Mouse (Mus musculus) cerebellum, adult (tissue): Measurements from ENCODE around the gene Cep85l.

Experiments
- ATAC-seq: cut with Nextera tagmentation; 2 replicates; pipeline ENCODE4 v1.9.2; 2017; ENCODE audit warnings: mild to moderate bottlenecking, moderate library complexity, mixed read lengths; ENCODE audit not compliant: insufficient number of reproducible peaks, low FRiP score, low TSS enrichment

Gene Cep85l

DNA sequence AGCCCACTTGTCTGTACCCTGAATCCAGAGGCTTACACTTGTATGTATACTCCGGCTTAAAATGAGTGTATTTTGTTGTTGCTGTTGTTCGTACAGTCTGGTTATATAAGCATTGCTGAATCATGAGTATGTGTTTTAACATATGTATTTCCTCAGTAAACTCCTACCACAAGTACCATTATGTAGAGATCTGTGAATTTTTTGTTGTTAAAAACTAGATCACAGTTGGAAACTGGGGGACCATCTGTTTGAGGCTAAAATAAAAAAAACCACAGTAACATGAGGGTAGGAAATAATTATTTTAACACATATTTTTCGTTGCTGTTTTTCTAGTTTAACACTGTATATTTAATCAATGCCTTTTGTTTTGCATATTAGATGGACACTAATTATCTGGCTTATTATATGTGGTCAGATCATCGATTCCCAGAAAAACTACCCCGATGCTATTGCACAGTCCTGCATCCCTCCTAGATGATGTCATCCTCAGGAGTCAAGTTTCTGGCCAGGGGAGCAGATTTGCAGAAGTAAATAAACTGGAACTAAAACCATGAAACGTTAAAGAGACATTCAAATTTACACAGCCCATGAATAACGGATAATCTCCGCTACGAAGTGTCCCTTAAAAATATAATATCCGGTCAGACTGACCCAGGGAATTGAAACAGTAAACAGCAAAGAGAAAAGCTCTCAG, 18.2 kb upstream of the Cep85l start:
- peak; percentile 53 for ATAC-seq

- no peak for ATAC-seq
Measured at GRCm38 (mm10) chr10:53394923-53395629, 15.3 kb upstream of the Cep85l start.

GRCm38 (mm10) chr10:53388227-53388920, 8.6 kb upstream of the Cep85l start:
- no peak for ATAC-seq

GRCm38 (mm10) chr10:53385438-53385837, 5.7 kb upstream of the Cep85l start:
- ATAC-seq = no peak

- no peak for ATAC-seq
Measured at GRCm38 (mm10) chr10:53384896-53385295, 5.1 kb upstream of the Cep85l start.

GRCm38 (mm10) chr10:53382696-53383365, 3.1 kb upstream of the Cep85l start:
- no peak for ATAC-seq

- peak; percentile 67 for ATAC-seq
Measured at GRCm38 (mm10) chr10:53378981-53379708, 602 bp downstream of the Cep85l start.

DNA sequence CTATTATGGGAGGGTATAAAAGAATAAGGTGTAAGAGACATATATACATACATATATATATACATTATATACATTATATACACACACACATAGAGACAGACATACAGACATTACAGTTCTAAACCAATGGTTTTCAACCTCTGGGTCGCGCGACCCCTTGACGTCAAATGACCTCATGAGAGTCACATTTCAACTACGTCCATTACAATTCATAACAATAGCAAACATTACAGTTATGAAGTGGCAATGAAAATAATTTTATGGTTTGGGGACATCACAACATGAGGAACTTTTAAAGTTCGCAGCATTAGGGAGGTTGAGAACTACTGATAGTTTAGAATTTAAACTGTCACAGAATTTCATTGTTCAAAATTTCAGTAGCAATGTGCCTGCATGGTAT, 1.5 kb downstream of the Cep85l start:
- ATAC-seq = no peak

DNA sequence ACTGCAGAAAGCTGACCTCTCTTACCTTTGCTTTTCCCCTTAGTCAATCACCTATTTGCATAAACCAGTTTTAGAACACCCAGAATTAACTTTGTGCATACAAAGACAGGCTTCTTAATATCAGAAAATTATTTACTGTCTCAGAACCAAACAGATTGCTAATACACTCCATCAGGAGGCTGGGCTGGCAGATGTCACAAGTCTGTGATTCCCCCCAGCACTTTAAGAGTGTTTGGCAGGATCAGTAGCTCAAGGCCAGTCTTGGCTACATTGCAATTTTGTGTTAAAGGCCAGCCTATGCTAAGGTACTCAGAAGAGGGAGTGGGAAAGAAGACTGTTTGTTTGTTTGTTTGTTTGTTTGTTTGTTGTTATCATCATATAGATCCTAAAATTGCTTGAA, 2.7 kb downstream of the Cep85l start:
- no peak for ATAC-seq

GRCm38 (mm10) chr10:53373885-53374578, 5.7 kb downstream of the Cep85l start:
- no peak for ATAC-seq

- no peak for ATAC-seq
Measured at GRCm38 (mm10) chr10:53367265-53367664, 12.5 kb downstream of the Cep85l start.

DNA sequence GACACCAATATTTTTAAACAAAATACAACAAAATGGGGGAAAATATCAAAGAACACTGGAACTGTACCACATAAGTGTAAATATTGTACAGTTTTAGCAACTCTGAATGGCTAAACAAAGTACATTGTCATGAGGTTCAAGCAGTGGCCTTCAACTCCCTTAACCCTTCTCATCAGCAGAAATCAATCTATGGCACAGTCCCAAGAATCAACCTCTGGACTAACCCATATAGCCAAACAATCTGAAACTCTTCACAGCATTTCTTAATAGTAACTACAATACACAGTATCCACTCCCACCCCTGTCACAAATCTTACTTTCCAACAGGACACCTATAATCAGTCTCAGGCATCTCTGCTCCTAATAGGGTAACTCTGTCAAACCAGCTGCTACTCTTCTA, 15.4 kb downstream of the Cep85l start:
- no peak for ATAC-seq

- no peak for ATAC-seq
Measured at GRCm38 (mm10) chr10:53359016-53359415, 20.7 kb downstream of the Cep85l start.

DNA sequence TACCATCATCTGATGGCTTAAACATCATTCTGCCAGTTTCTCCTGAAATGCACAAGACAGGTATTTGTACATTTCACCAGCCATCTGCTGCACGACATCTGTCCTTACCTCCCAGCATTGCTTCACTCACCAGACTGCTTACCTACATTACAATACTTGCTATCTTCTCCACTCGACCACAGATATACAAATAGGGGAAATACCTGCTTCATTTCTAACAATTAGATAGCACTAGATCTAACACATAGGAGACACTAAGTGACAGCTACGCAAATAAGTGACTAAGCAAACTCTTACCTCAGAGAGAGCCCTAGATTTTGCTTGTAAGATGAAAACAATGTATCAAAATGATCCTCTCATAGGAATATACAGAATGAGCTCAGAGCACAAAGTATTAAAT, 26.1 kb downstream of the Cep85l start:
- 0 out of 2 replicates have a peak, but pooled peaks have one; percentile 37 for ATAC-seq

DNA sequence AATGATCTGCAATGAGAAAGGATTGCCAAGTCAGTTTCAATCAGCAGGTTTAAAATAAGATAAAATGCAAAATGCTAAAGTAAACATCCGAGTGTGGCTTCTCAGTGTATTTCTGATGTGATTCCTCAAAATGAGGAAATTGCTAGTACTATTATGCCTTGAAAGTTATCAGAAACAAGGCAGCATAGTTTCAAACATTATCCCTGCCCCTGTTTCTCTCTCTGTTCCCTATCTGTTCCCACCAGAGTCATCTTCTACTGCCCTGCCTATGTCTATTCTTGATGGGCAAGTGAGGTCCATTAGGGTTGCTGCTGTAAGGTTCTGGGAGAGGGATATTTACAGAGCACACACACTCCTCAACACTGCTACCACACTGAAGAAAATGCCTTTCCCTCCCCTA, 30.5 kb downstream of the Cep85l start:
- no peak for ATAC-seq

DNA sequence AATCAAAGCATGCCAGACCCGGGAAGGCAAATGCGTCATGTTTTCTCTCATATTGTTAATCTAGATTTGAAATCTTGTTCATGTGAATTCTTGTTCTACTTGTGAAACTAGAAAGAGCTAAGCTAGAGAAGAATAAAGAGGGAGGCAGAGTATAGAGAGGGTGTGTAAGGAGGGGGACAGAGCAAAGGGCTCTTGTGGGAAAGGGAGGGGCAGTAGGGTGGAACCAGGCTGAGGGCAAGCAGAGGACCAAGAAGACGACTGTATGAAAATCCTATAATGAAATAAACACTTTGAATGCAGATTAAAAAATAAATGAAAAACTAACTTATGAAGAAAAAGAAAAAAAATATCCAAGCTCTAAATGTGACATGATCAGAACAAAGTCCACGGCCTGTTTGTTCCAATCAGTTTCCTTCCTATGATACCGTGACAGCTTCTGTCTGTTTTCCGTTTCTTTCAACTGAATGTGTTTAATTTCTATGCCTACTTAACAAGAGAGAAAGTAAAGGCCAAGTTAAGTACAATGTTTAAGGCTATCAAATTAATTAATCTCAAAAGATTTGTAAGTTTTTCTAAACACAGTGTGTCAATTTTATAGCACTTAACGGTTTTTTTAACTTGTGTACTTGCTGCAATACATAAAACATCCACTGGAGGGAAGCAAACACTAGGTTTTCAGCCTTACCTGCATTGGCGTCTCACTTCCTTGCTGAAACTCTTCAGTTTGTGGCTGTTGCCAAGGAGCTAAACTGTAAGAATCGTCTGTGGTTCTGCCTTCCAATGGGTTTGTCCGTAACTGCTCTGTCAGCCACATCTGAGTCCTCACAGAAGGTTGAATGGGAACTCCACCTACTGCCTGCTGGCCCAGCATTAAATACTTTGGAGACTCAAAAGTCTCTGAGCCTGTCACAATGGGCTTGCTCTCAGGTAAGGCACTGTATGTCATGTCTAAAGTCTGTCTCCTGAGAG, 31.7 kb downstream of the Cep85l start:
- peak; percentile 69 for ATAC-seq

DNA sequence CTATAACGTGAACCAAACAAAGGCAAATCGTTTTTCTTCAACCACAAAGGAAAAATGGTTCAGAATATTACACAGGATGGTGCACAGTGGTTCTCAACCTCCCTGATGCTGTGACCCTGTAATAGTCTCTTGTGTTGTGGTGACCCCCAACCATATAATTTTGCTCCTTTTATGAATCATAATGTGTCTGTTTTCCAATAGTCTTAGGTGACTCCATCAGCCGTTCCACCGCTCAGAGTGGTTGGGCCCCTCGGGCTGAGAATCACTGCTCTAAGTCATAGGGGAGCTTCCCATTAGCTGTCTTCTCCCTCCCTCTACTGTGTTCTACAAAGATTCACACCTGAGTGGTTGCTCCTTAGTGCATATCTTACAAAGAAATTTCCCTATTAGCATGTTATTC, 32.8 kb downstream of the Cep85l start:
- no peak for ATAC-seq

- 0 out of 2 replicates have a peak, but pooled peaks have one; percentile 22 for ATAC-seq
Measured at GRCm38 (mm10) chr10:53346506-53346905, 33.2 kb downstream of the Cep85l start.
